Mouse (Mus musculus) fibroblast of lung, adult 2 months (primary cell): ENCODE results near the gene Hoxa10.

Source experiments
- DNase-seq: peaks from one replicate; pipeline ENCODE4 v3.0.0-alpha.2; 2011; ENCODE audit warnings: low read depth

Gene Hoxa10

GRCm38 (mm10) chr6:52262463-52263320, 22.0 kb upstream of the Hoxa10 start:
- DNase-seq, result no peak

- no peak for DNase-seq
Measured at GRCm38 (mm10) chr6:52261751-52262462, 21.3 kb upstream of the Hoxa10 start.

DNA sequence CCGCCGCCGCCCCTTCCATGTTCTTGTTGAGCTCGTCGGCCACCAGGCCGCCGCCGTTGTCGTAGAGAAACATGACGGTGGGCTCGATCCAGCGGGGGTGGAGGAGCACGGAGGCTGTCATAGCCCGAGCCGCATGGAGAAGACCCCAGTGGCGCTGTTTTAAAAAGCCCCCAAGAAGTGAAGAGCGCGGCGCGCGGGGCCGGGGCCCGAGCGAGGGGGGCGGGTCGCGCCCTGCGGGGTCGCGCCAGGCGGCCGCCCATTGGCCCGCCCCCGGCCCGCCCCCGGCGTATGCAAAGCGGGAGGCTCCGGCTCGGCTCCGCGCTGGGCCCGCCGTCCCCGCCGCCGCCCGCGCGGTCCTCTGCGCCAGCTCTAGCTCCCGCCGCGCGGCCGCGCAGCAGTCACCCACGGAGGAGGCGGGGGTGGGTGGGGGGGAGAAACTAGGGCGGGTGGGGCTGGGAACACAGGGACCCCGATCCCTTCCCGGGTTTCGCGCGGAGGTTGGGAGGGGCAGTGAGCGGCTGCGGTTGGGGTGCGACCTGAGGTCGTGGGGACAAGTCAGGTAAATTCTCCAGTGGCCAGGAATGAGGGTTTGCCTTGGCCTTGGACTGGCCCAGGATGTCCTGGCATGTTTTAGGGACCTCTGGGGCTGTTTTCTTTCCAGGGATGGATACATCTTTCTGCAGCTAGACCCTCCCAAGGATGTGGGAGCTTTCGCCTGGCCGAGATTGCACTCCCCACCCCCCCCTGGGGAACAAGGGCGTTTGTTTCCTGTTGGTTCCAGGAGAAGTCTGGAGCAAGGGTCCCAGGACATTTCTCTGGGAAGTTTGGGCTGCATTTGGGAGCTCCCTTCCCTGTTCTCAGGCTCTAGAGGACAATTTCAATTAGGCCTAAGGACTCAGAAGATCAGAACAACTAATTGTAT, 20.3 kb upstream of the Hoxa10 start, which contains the start of gene Hoxa13:
TSS of gene Hoxa13 (minus strand) at position 227 of the 922 bp plus-strand sequence.
- DNase-seq, result no peak

GRCm38 (mm10) chr6:52259811-52260261, 19.2 kb upstream of the Hoxa10 start:
- DNase-seq, result no peak

- DNase-seq, result no peak
Measured at GRCm38 (mm10) chr6:52259081-52259790, 18.6 kb upstream of the Hoxa10 start.

- peak; percentile 53 for DNase-seq
Measured at GRCm38 (mm10) chr6:52256956-52257355, 16.3 kb upstream of the Hoxa10 start.

GRCm38 (mm10) chr6:52253511-52254500, 13.2 kb upstream of the Hoxa10 start:
- no peak for DNase-seq

- DNase-seq, result no peak
Measured at GRCm38 (mm10) chr6:52252775-52253376, 12.2 kb upstream of the Hoxa10 start.

- DNase-seq, result no peak
Measured at GRCm38 (mm10) chr6:52252016-52252774, 11.5 kb upstream of the Hoxa10 start.

DNA sequence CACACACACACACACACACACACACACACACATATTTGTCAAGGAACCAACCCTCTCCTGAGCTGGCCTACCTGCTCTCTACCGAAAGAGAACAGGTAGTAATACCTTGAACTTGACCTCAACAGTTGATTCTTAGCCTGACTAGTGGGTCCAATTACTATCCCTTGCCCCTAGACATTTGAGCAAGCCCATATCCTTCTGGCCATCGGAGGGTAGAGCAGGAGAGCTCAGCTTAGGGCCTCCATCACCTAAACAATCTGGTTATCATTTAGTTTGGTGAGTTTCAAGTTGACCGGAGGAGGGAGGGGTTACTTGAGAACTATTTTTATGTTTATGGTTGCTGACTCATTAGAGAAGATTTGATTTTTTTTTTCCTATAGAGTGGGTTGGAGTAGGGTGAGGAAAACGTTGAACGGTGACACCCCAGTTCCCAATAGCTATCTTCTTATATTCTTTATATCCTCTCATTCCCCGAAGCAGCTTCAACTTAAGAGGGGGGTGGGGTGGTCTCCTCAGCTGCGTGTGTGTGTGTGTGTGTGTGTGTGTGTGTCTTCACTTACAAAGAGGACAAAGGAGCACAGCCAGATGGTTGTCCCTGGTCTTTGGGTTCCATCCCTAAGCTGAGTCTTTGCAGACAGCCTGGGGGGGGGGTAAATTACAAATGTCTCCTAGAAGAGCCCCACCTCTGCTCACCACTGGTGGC, 10.7 kb upstream of the Hoxa10 start:
- no peak for DNase-seq

GRCm38 (mm10) chr6:52249826-52250225, 9.2 kb upstream of the Hoxa10 start:
- no peak for DNase-seq

DNA sequence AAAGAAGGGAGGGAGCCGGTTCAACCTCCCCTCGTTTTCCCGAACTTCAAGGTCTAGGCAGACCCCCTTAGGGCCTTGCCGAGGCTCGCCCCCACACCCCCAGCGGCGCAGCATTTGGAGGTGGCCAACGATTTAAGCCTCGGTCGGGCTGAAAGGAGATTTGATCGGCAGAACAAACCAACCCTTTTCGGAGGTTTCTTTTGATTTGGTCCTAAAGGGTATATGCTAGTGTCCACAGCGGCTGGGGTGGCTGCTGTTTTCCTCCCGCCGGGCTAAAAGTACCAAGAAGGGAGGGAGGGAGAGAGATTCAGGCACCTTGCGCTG, 8.7 kb upstream of the Hoxa10 start:
- DNase-seq, result no peak

DNA sequence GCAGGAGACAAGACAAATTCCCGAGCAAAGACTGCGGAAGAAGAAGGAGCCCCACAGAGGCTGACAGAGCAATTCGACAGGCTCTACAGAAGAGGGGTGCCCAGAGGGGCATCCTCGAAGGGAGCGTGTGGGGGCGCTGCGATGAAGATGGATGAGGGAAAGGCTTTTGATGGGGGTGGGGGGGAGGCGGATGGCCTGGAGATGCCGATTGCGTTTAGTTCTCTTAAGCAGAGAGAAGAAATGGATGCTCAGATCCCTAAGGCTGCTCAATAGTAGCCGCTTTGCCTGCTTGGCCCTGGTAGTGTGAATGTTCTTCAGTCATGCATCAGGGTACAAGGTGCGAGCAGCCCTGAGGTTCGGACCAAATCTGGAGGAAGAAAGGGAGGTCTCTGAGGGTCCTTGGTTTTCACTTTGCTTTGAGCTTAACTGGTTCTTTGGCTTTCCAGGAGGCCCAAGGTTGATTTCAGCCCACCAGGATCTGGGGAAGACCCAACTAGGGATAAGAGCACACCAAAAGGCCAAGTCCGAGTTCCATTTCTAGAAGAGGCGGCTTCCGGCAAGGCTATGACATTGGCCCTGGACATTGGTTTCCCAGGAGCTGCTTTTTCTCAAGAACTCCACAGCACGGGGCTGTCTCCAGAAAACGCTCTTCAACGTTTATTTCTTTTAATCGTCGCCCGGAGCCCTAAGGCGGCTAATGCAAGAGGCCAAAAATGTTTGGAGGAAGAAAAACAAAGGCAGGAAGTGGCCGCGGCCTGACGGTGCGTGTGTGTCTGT, 8.2 kb upstream of the Hoxa10 start:
- no peak for DNase-seq

DNA sequence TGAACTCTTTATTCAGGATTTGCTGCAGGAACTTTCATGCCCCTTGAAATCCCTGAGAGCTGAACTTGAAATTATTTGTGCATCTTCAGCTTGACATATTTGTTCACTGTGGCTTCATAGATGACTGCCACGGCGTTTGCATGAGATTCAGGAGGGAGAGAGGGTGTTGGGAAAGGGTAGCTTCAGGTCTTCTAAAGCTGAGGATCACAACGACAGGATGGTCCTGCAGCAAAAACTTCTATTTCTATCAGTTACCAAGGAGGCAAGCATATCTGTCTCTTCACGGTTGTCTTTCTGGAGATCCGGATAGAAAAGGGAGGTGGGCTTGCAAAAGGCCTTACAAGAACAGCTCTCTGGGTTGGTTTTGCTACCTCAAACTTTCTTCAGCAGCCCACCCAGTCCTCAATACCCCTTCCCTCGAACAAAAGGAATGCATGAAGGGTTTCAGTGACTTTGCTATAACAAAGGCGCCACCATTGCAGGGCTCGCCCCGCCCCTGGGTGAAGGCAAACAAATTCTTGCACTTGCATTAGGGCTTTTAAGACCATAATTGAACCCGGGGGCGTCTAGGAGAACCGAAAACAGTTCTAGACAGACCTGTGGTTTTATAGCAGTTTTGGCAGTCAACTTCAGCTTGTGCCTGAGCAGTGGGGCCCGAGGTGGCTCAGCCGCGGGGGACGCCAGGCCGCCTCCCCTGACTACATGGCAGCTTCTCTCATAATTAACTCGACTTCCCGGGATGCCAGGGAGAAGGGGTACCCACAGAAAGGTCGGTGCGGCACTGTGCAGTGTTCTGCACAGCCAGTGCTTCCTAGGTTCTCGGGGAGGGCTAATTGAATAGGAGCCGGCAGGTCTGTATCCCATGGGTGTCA, 7.3 kb upstream of the Hoxa10 start:
- no peak for DNase-seq

DNA sequence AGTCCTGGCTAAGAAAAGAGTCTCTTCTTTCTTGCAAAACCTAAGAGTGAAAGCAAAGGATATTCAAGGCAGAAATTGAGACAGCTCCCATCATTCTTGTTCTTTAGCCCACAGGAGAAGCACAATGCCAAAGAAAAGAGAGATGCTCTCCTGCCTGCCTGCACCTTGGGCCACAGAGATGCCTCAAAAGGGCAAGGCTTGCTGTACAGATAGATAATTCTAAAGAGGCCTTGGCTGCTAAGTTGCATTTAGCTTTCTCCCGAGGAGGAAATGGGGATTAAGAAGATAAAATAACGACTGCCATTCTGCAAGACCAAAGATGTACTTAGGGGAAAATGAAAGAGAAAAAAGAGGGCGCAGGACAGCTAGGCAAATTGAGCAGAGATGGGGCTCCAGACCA, 6.3 kb upstream of the Hoxa10 start:
- DNase-seq, result no peak

DNA sequence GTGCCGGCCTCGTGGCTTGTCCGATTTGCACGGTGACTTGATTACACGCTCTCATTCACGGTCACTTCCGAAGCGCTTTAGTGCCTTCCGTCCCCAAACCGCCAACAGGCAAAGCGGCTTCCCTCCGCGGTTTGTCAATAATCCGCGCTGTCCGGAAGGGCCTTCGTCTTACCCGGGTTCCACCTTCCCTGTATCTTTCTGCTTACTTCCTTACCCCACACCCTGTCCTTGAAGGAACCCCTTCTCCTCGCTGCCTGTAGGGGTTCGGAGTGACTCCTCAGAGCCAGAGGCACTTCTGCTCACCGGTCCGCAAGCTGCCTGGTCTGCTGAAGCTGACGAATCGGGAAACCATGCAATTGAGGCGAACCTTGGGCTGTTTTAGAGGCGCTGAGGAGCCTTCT, 5.7 kb upstream of the Hoxa10 start:
- no peak for DNase-seq

DNA sequence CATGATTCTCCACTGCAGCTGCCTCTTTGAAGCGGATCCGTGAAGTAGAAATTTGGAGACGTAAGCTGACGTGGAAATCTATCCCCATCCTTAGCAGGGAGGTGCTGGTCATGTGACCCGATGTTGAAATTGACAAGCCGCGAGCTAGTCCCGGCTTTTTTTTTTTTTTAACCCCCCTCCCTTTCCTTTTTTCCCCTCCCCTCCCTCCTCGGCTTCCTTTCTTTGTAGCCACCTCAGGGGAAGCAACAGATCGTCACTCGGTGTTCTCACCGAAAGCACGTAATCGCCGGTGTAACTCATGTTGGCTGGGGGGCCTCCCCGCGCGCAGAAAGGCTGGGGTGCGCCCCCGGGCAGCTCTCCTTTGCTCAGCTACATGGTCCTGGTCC, 5.1 kb upstream of the Hoxa10 start, which contains the start of gene Hoxa11:
TSS of gene Hoxa11 (minus strand) at position 54 of the 386 bp plus-strand sequence.
- DNase-seq, result no peak
